Mouse (Mus musculus): ENCODE measurements around the gene Ormdl3.

Gene Ormdl3

GRCm38 (mm10) chr11:98588833-98589281, 1.7 kb upstream of the Ormdl3 start:
- DNase-seq (ENCODE audit: low read depth, low spot score), result peak; percentile 78

- peak; percentile 85 for DNase-seq (ENCODE audit: low read depth, low spot score)
Measured at GRCm38 (mm10) chr11:98587684-98588546, 747 bp upstream of the Ormdl3 start.

- DNase-seq (ENCODE audit: low read depth, low spot score), result peak; percentile 51
Measured at GRCm38 (mm10) chr11:98586087-98586891, 879 bp downstream of the Ormdl3 start.

GRCm38 (mm10) chr11:98584629-98585177, 2.5 kb downstream of the Ormdl3 start:
- DNase-seq (ENCODE audit: low read depth, low spot score), result no peak

GRCm38 (mm10) chr11:98584146-98584545, 3.0 kb downstream of the Ormdl3 start:
- DNase-seq (ENCODE audit: low read depth, low spot score), result no peak

GRCm38 (mm10) chr11:98583571-98583970, 3.6 kb downstream of the Ormdl3 start:
- DNase-seq (ENCODE audit: low read depth, low spot score), result peak; percentile 36

- no peak for DNase-seq (ENCODE audit: low read depth, low spot score)
Measured at GRCm38 (mm10) chr11:98583265-98583552, 4.0 kb downstream of the Ormdl3 start.

- DNase-seq (ENCODE audit: low read depth, low spot score), result no peak
Measured at GRCm38 (mm10) chr11:98582551-98583264, 4.5 kb downstream of the Ormdl3 start.

- DNase-seq (ENCODE audit: low read depth, low spot score), result no peak
Measured at GRCm38 (mm10) chr11:98582030-98582388, 5.2 kb downstream of the Ormdl3 start.

- DNase-seq (ENCODE audit: low read depth, low spot score), result no peak
Measured at GRCm38 (mm10) chr11:98581286-98582029, 5.7 kb downstream of the Ormdl3 start.

- no peak for DNase-seq (ENCODE audit: low read depth, low spot score)
Measured at GRCm38 (mm10) chr11:98580301-98581121, 6.7 kb downstream of the Ormdl3 start.

- DNase-seq (ENCODE audit: low read depth, low spot score), result no peak
Measured at GRCm38 (mm10) chr11:98577776-98578175, 9.4 kb downstream of the Ormdl3 start.

GRCm38 (mm10) chr11:98569461-98569860, 17.7 kb downstream of the Ormdl3 start:
- no peak for DNase-seq (ENCODE audit: low read depth, low spot score)

- DNase-seq (ENCODE audit: low read depth, low spot score), result peak; percentile 20
Measured at GRCm38 (mm10) chr11:98568326-98568725, 18.8 kb downstream of the Ormdl3 start.

GRCm38 (mm10) chr11:98563921-98564414, 23.2 kb downstream of the Ormdl3 start:
- DNase-seq (ENCODE audit: low read depth, low spot score), result no peak

- no peak for DNase-seq (ENCODE audit: low read depth, low spot score)
Measured at GRCm38 (mm10) chr11:98563025-98563424, 24.1 kb downstream of the Ormdl3 start.

- no peak for DNase-seq (ENCODE audit: low read depth, low spot score)
Measured at GRCm38 (mm10) chr11:98560942-98561341, 26.2 kb downstream of the Ormdl3 start.

GRCm38 (mm10) chr11:98555124-98555700, 32.0 kb downstream of the Ormdl3 start:
- DNase-seq (ENCODE audit: low read depth, low spot score), result peak; percentile 11

GRCm38 (mm10) chr11:98553966-98554365, 33.2 kb downstream of the Ormdl3 start:
- no peak for DNase-seq (ENCODE audit: low read depth, low spot score)
